Mouse (Mus musculus) midbrain, embryonic 11.5 days (tissue): ENCODE results near the gene Ddit4. TPM values are rescaled to one million over a fixed set of nuclear protein-coding genes. Genes with fewer than 3 reads are reported as not detected.
A peak's percentile ranks its signal among the peaks of the same experiment; 100 is the strongest.

Experiments used
- ATAC-seq: fragments of 200-750 bp; cut with Nextera tagmentation; 2 replicates; pipeline ENCODE4 v1.8.0; 2017; ENCODE audit warnings: moderate TSS enrichment, moderate library complexity; ENCODE audit not compliant: low FRiP score
- DNase-seq: peaks from one replicate; pipeline ENCODE4 v3.0.0; 2015; ENCODE audit warnings: low spot score; ENCODE audit errors: missing footprints
- H3K27ac ChIP-seq: fragments of 300-500 bp; sonication (generic); 2 replicates; pipeline ENCODE4 v1.5.1; 2014; ENCODE audit warnings: low read depth, low read length
- H3K27me3 ChIP-seq: fragments of 300-500 bp; sonication (generic); 2 replicates; pipeline ENCODE4 v1.6.1; 2014; ENCODE audit warnings: mild to moderate bottlenecking, low read length, moderate library complexity, mixed read lengths; ENCODE audit not compliant: control insufficient read depth, insufficient read depth
- H3K36me3 ChIP-seq: fragments of 300-500 bp; sonication (generic); 2 replicates; pipeline ENCODE4 v1.6.1; 2014; ENCODE audit warnings: mild to moderate bottlenecking, low read length, moderate library complexity, mixed read lengths; ENCODE audit not compliant: control insufficient read depth, insufficient read depth
- H3K4me1 ChIP-seq: fragments of 300-500 bp; sonication (generic); 2 replicates; pipeline ENCODE4 v1.6.1; 2014; ENCODE audit warnings: low read length; ENCODE audit not compliant: control insufficient read depth, insufficient read depth
- H3K4me2 ChIP-seq: fragments of 300-500 bp; sonication (generic); 2 replicates; pipeline ENCODE4 v1.6.1; 2014; ENCODE audit warnings: mild to moderate bottlenecking, moderate library complexity
- H3K4me3 ChIP-seq: fragments of 300-500 bp; sonication (generic); 2 replicates; pipeline ENCODE4 v1.5.1; 2014; ENCODE audit warnings: low read depth, low read length
- H3K9ac ChIP-seq: fragments of 300-500 bp; sonication (generic); 2 replicates; pipeline ENCODE4 v1.6.1; 2014; ENCODE audit warnings: low read length
- H3K9me3 ChIP-seq: fragments of 300-500 bp; sonication (generic); 2 replicates; pipeline ENCODE4 v1.6.1; 2016; ENCODE audit warnings: low read length; ENCODE audit not compliant: control insufficient read depth
- WGBS: fragments of 180-500 bp; shearing (Covaris S2); extraction: QIAGEN DNeasy Blood & Tissue Kit; methylation state at CpG from one replicate; pipeline ENCODE4 v1.1.7; 2014; 5-methylcytosine and 5-hydroxymethylcytosine counted together
- polyA plus RNA-seq: library from polyadenylated mRNA; unstranded; fragments of >200 nt; fragmentation: Nextera tagmentation; extraction: Ambion mirVana; gene quantifications from 2 replicates; pipeline ENCODE4 v1.2.1, GENCODE M21; 2014

Gene Ddit4
- polyA plus RNA-seq, 1 experiment from 2014 or later: 4.5 TPM

DNA sequence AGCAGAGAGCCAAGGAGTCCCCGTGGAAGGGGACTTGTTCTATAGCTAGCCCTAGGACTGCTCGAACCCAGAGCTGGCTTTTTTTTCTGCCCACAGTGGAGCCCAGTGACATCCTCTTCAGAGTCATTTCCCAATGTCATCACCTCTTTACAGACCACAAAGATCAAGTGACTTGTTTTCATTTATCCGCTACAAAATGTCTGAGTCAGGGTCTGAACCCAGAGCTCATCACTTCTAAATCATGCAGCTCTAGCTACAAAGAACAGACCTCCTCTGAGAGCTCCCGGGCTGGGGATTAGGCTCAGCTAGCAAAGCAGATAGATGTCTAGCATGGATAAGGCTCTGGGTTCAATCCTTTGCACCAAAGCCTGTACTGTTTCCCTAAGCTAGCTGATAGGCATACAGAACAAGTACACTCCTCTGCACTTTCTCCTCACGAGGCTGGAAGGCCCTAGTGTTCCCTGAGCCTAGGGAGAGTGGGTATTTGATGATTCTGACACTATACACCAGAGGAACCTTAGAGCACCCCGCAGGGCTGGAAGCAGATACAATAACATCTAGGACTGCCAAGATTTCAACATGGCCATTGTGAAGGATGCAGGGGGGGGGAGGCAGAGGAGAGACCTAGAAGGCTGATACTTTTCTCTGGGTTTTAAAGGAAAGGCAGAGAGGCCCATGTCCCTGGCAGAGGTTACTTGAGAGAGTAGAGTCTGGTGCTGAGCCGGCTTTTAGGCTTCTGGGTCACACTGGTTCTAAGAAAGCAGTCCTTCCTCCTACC is 4.1 kb downstream of the Ddit4 start:
- Histone ChIP-seq H3K9me3 (no peaks in the 10 kb centered on the region), H3K4me1 (peaks cover 31% of the 10 kb centered on the region), H3K4me3 (no peak overlapping the region), H3K27ac (no peak overlapping the region), H3K27me3 (no peaks in the 10 kb centered on the region), H3K9ac (no peak overlapping the region), H3K36me3 (no peaks in the 10 kb centered on the region), H3K4me2 (no peak overlapping the region)
- 66% methylated on average over 7 of the region's 7 CpGs for WGBS
- DNase-seq (no peak), ATAC-seq (no peak)

DNA sequence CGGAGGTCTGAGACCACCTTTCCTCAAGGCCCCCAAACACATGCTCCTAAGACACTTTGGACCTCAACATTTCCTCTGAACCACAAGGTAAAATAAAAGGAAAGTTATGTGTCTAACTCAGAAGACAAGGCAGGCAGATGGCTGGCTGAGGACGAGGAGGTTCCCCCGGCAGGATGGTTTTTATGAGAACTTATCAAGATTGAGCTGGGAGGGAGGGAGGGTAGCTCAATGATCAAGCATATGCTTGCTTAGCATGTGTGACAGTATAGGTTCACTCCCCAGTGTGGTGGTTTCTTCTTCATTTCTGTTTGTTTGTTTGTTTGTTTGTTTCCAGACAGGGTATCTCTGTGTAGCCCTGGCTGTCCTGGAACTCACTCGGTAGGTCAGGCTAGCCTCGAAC is 5.3 kb downstream of the Ddit4 start:
- 97% methylated on average over 5 of the region's 5 CpGs for WGBS
- no peak for ATAC-seq
- no peak overlapping the region for H3K4me3 ChIP-seq
- no peak overlapping the region for H3K27ac ChIP-seq
- H3K4me2 ChIP-seq: no peak overlapping the region
- H3K4me1 ChIP-seq: peaks cover 26% of the 10 kb centered on the region
- H3K36me3 ChIP-seq: no peaks in the 10 kb centered on the region
- no peaks in the 10 kb centered on the region for H3K9me3 ChIP-seq
- no peaks in the 10 kb centered on the region for H3K27me3 ChIP-seq
- no peak for DNase-seq
- no peak overlapping the region for H3K9ac ChIP-seq

DNA sequence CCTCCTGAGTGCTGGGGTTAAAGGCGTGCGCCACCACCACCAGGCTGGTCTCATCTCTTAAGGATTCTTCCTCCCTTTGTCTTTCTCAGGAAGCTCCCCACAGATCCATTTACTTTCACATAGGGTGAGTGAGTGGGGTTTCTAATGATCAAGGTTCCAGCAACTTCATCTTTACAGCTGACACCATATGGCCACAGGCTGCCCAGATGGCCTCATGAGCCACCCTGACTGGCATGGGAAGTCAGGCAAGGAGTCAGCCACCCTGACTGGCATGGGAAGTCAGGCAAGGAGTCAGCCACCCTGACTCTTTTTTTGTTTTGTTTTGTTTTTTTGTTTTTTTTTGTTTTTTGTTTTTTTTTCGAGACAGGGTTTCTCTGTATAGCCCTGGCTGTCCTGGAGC is 6.2 kb downstream of the Ddit4 start:
- no peak overlapping the region for H3K9ac ChIP-seq
- H3K4me3 ChIP-seq: no peak overlapping the region
- no peaks in the 10 kb centered on the region for H3K9me3 ChIP-seq
- 91% methylated on average over 3 of the region's 3 CpGs for WGBS
- H3K4me1 ChIP-seq: peaks cover 19% of the 10 kb centered on the region
- H3K36me3 ChIP-seq: no peaks in the 10 kb centered on the region
- DNase-seq (no peak), ATAC-seq (no peak)
- no peak overlapping the region for H3K27ac ChIP-seq
- H3K4me2 ChIP-seq: no peak overlapping the region
- H3K27me3 ChIP-seq: no peaks in the 10 kb centered on the region

DNA sequence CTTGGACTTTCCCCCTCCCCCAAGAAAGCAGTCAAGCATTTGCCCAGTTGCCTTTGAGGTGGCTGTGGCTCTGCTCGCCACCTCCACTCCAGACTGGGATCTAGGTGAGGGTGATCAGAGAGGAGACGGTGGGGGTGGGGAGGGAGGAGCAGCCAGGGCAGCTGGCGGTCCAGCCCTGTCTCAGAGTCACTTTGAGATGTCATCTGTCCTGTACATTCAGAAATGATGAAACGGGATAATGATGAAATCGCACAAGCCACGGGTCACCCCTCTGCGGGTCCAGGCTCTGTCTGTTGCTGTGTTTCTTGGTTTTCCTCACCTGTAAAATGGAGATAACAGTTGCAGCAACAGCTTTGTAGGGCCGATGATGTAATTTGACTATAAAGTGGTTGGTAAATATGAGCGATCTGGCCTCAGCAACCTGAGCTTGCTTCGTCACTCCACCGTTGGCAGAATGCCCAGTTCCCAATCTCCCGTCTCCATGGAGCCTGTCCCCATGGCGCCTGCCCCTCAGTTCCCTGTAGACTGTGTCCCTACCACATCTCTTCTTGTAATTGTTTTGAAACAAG is 8.1 kb downstream of the Ddit4 start:
- no peak overlapping the region for H3K27ac ChIP-seq
- peak; percentile 63; the same call in 1 of the 2 replicates for ATAC-seq

DNA sequence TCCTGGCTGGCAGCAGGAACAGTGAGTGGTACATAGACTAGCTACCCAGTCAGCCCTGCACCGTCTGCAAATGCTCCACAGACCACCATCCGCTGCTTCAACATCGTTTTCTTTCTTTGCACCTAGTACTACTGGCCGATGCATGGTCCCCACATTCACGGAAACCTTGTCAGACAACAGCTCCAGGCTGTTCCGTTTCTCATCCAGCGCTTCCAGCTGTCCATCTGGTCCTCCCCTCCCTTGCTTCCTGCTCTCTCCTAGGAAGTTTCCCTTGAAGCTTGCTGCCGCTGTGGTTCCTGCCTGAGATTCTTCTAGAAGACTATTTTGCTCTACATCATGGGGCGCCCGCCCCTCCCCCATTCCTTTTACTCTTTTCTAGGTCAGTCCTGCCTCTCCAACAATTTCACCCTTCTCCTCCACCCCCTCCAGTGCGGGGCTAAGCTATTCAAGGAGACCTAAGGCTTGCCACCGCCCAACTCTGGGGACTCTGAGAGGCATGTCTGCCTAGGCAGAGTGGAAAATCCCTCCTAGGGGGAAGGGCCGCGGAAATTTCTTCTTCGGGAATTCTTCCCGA is 8.7 kb downstream of the Ddit4 start:
- peaks cover 11% of the 10 kb centered on the region for H3K4me1 ChIP-seq
- no peak overlapping the region for H3K4me3 ChIP-seq
- H3K9ac ChIP-seq: peak overlapping the region; percentile 51
- no peaks in the 10 kb centered on the region for H3K36me3 ChIP-seq
- H3K27ac ChIP-seq: no peak overlapping the region
- no peaks in the 10 kb centered on the region for H3K27me3 ChIP-seq
- H3K4me2 ChIP-seq: peak overlapping the region; percentile 33
- ATAC-seq (peak; percentile 43), DNase-seq (peak; percentile 92)
- H3K9me3 ChIP-seq: no peaks in the 10 kb centered on the region
- 3% methylated on average over 16 of the region's 16 CpGs for WGBS

More for the DNA sequence above, 8.1 kb downstream of the Ddit4 start:
- peaks cover 11% of the 10 kb centered on the region for H3K4me1 ChIP-seq
- H3K4me3 ChIP-seq: no peak overlapping the region
- peak overlapping the region; percentile 51 for H3K9ac ChIP-seq
- H3K4me2 ChIP-seq: peak overlapping the region; percentile 33; the same call in 1 of the 2 replicates
- no peaks in the 10 kb centered on the region for H3K27me3 ChIP-seq
- WGBS: 63% methylated on average over 13 of the region's 13 CpGs
- no peaks in the 10 kb centered on the region for H3K36me3 ChIP-seq
- peak; percentile 90 for DNase-seq
- H3K9me3 ChIP-seq: no peaks in the 10 kb centered on the region

DNA sequence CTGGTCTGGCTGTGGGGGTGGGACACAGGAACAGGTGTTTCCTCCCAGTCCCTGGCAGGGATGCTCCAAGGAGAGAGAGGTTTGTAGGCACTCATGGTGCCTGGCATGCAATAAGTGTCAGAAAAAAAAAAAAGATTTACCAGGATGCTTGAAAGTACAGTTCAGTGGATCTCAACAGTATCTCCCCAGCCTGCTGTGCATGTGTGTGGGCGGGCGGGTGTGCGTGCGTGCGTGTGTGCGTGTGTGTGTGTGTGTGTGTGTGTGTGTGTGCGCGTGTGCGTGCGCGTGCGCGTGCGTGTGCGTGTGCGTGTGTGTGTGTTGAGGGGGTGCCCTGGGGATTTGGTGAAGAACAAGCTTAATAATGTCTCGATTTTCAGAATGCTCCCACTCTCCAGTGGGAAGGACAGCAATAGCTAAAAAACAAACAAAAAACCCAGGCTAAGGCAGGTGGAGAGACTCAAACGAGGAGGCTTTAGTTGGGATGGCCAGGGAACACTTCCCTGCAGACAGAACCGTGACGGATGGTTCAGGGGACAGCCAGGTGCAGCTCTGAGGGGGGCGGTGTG is 9.3 kb downstream of the Ddit4 start:
- no peaks in the 10 kb centered on the region for H3K9me3 ChIP-seq
- H3K4me3 ChIP-seq: no peak overlapping the region
- no peak for DNase-seq
- H3K4me1 ChIP-seq: peaks cover 11% of the 10 kb centered on the region
- no peak; the same call in 1 of the 2 replicates for ATAC-seq
- H3K4me2 ChIP-seq: peak overlapping the region; percentile 33
- no peak overlapping the region for H3K27ac ChIP-seq
- peak overlapping the region; percentile 51 for H3K9ac ChIP-seq
- H3K27me3 ChIP-seq: no peaks in the 10 kb centered on the region
- H3K36me3 ChIP-seq: no peaks in the 10 kb centered on the region
- 44% methylated on average over 21 of the region's 21 CpGs for WGBS

DNA sequence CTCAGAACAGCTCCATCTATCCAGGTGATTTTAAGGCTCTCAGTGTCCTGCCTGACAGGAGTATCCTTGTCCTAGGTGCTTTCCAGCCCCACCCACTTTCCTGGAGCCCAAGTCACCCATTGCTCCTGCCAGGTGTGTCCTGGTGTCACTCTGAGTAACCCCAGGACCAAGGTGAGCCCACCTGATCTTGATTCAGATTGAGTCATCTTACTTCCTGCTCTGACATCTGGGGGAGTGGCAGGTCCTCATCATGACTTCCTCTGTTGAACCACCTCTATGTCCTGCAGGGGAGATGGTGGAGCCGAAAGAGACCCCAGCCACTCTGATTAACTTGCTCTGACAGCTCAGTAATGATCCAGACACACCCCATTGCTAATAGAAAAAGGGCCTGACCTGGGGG is 12.6 kb downstream of the Ddit4 start:
- peaks cover 19% of the 10 kb centered on the region for H3K4me1 ChIP-seq
- H3K9me3 ChIP-seq: no peaks in the 10 kb centered on the region
- 63% methylated on average over 1 of the region's 1 CpGs for WGBS
- no peaks in the 10 kb centered on the region for H3K36me3 ChIP-seq
- H3K9ac ChIP-seq: no peak overlapping the region
- no peaks in the 10 kb centered on the region for H3K27me3 ChIP-seq
- DNase-seq: peak; percentile 81
- no peak overlapping the region for H3K27ac ChIP-seq
- ATAC-seq: no peak
- no peak overlapping the region for H3K4me3 ChIP-seq
- no peak overlapping the region for H3K4me2 ChIP-seq

DNA sequence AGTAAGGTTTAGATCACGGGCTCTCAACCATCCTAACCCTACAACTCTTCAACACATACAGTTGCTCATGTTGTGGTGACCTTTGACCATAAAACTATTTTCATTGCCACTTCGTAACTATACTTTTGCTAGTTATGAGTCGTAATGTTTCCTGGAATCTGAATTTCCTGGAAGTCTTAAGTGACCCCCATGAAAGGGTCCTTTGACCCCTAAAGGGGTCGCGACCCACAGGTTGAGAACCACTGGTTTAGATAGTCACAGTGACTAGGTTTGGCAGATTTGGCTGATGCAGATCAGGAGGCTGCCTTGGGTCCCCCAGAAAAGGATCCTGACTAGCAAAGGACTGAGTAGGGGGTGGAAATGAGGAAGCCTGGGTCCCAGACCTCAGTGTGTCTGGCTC is 13.0 kb downstream of the Ddit4 start:
- DNase-seq (no peak), ATAC-seq (no peak)
- Histone ChIP-seq H3K4me1 (peaks cover 19% of the 10 kb centered on the region), H3K9me3 (no peaks in the 10 kb centered on the region), H3K36me3 (no peaks in the 10 kb centered on the region), H3K27ac (no peak overlapping the region), H3K9ac (no peak overlapping the region), H3K27me3 (no peaks in the 10 kb centered on the region), H3K4me3 (no peak overlapping the region), H3K4me2 (no peak overlapping the region)
- 79% methylated on average over 5 of the region's 5 CpGs for WGBS
